Mouse (Mus musculus) kidney, embryonic 16.5 days (tissue): Measurements from ENCODE around the gene Adprm. TPM values are rescaled to one million over a fixed set of nuclear protein-coding genes. Genes with fewer than 3 reads are reported as not detected.
"Not testable (repeated sequence)": the region's sequence is repeated elsewhere in the genome, so short reads cannot be mapped to it uniquely, and the experiment has no call there.

ENCODE experiments used
- ATAC-seq: fragments of 200-750 bp; cut with Nextera tagmentation; 2 replicates; pipeline ENCODE4 v1.8.0; 2017; ENCODE audit warnings: moderate TSS enrichment; ENCODE audit not compliant: low FRiP score, low TSS enrichment
- H3K27ac ChIP-seq: fragments of 300-500 bp; sonication (generic); 2 replicates; pipeline ENCODE4 v1.5.1; 2014; ENCODE audit warnings: low read length
- H3K27me3 ChIP-seq: fragments of 300-500 bp; sonication (generic); 2 replicates; pipeline ENCODE4 v1.6.1; 2014; ENCODE audit warnings: low read length, control low read depth, mixed read lengths; ENCODE audit not compliant: insufficient read depth
- H3K36me3 ChIP-seq: fragments of 300-500 bp; sonication (generic); 2 replicates; pipeline ENCODE4 v1.6.1; 2014; ENCODE audit warnings: low read length, control low read depth, mixed read lengths; ENCODE audit not compliant: insufficient read depth
- H3K4me1 ChIP-seq: fragments of 300-500 bp; sonication (generic); 2 replicates; pipeline ENCODE4 v1.6.1; 2014; ENCODE audit warnings: low read length, control low read depth, mixed read lengths; ENCODE audit not compliant: insufficient read depth
- H3K4me2 ChIP-seq: fragments of 300-500 bp; sonication (generic); replicated peaks from 2 replicates; pipeline ENCODE4 v1.6.1; 2014; ENCODE audit warnings: low read depth, low read length
- H3K4me3 ChIP-seq: fragments of 300-500 bp; sonication (generic); 2 replicates; pipeline ENCODE4 v1.5.1; 2014; ENCODE audit warnings: mild to moderate bottlenecking, low read length
- H3K9ac ChIP-seq: fragments of 300-500 bp; sonication (generic); replicated peaks from 2 replicates; pipeline ENCODE4 v1.6.1; 2014; ENCODE audit warnings: low read length
- H3K9me3 ChIP-seq: fragments of 300-500 bp; sonication (generic); 2 replicates; pipeline ENCODE4 v1.6.1; 2016; ENCODE audit warnings: low read length, control low read depth
- WGBS: fragments of 180-500 bp; shearing (Covaris S2); extraction: QIAGEN DNeasy Blood & Tissue Kit; methylation state at CpG from one replicate; pipeline ENCODE4 v1.1.7; 2014; 5-methylcytosine and 5-hydroxymethylcytosine counted together
- polyA plus RNA-seq: library from polyadenylated mRNA; unstranded; fragments of >200 nt; fragmentation: Nextera tagmentation; extraction: Ambion mirVana; gene quantifications from 2 replicates; pipeline ENCODE4 v1.2.1, GENCODE M21; 2015

Adprm gene
- polyA plus RNA-seq, 1 experiment from 2014 or later: 29.9 TPM

DNA sequence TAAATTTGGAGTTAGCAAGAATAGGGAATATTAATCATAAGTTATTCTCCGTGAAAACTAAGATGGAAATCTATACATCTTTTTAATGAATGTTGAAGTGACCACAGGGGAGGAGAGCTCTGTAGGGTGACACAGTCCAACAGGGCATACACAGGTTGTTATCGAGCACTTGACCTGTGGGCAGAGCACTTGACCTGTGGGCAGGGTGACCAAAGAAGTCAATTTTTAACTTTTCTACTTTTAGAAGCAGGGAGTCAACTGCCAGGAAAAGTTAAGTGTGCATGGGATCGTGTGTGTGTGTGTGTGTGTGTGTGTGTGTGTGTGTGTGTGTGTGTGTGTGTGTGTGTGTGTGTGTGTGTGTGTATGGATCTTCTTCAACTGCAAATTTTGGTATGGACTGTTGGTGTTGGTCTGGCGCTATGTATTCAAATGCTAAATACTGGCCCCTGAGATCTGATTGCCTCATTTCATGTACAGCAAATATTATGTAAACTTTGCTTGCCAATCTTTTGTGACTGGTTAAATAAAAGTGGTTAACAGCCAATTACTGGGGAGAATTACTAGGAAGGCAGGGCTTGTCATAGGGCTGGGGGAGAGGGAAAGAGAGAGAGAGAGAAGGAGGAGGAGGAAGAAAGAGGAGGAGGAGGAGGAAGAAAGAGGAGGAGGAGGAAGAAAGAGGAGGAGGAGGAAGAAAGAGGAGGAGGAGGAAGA, 17.5 kb downstream of the Adprm start:
- Histone ChIP-seq H3K4me1 (no peaks in the 10 kb centered on the region), H3K9me3 (no peaks in the 10 kb centered on the region), H3K4me3 (no peak overlapping the region), H3K27me3 (no peaks in the 10 kb centered on the region), H3K9ac (no peak overlapping the region), H3K4me2 (no peak overlapping the region), H3K27ac (no peak overlapping the region), H3K36me3 (peaks cover 10% of the 10 kb centered on the region)
- ATAC-seq: no peak
- WGBS: 55% methylated on average over 4 of the region's 4 CpGs

DNA sequence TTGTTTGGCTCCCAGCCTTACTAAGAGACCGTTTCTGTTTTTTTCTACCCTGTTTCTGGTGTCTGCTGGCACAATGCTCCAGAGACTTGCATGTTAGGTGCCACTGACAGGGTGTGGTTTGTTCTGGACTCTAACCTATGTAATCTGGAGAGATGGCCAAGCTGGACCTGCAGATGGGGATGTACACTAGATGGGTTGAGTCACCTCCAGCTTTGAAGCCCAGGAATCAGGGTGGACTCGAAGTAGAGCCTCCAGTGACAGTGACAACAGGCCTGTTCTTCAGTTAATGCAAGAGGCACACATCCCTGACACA, 20.8 kb downstream of the Adprm start:
- ATAC-seq: no peak
- WGBS: 45% methylated on average over 2 of the region's 2 CpGs
- H3K9ac ChIP-seq: no peak overlapping the region
- H3K36me3 ChIP-seq: no peaks in the 10 kb centered on the region
- H3K4me1 ChIP-seq: no peaks in the 10 kb centered on the region
- no peak overlapping the region for H3K4me2 ChIP-seq
- H3K4me3 ChIP-seq: no peak overlapping the region
- H3K9me3 ChIP-seq: no peaks in the 10 kb centered on the region
- H3K27ac ChIP-seq: no peak overlapping the region
- H3K27me3 ChIP-seq: no peaks in the 10 kb centered on the region

DNA sequence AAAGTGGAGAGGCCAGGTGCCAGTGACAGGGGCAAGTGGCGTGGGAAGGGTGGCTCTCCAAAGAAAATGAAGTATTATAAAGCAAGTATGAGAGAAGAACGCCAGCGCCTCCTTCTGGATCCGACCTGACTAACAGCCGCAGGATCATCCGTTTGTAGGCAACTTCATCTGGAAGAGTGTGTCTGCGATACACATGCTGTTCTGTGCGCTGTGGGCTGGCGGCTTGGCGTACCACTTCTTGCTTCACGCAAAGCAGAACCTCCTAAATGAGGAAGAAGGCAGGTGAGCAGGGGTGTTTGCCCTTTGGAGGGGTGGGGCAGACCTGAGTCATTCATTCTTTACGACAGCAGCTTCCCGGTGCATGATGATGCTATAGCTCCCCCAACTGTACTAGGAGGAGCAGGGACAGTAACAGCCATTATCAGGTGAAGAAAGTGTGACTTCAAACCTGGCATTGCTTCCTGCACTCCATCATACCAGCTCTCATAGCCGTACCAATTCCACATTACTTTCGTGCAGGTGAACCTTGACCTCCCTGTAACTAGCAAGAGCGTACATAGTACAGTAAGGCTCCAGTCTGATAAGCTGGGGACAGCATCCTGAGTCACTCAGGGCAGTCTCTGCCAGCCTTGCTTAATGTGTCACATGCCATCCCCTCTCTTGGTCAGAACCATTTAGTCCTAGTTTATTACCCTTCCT, 21.3 kb downstream of the Adprm start:
- H3K27ac ChIP-seq: no peak overlapping the region
- H3K4me2 ChIP-seq: no peak overlapping the region
- no peaks in the 10 kb centered on the region for H3K36me3 ChIP-seq
- no peaks in the 10 kb centered on the region for H3K4me1 ChIP-seq
- H3K4me3 ChIP-seq: no peak overlapping the region
- 57% methylated on average over 16 of the region's 16 CpGs for WGBS
- H3K27me3 ChIP-seq: no peaks in the 10 kb centered on the region
- ATAC-seq: no peak
- H3K9me3 ChIP-seq: no peaks in the 10 kb centered on the region
- H3K9ac ChIP-seq: no peak overlapping the region

DNA sequence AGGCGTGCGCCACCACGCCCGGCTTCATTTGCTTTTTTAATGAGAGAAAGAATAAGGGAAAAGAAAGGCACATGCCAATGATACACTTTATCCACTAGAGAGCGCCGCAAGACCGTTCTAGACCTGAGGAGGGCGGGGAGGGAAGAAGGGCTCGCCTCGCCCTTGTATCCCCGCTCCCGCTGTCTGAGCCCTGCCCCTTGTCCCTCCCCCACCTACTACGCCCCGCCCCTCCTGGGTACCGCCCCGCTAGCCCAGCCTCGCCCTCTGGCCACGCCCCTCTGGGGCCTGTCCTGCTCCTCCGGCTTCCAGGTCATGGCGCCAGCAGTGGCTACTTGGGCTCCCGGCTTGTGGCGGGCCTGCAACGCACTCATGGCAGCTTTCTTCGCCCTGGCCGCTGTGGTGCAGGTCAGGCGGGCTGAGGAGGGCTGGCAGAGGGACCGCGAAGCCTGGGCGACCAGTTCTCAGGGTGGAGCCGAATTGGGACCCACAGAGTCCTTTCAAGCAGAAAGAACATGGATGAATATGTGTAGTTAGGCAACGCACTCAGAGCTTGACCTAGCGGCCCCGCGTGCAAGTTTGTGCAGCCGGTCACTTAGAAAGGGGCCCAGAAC, 27.4 kb downstream of the Adprm start, which contains the start of gene Tmem220:
Gene Tmem220 (plus strand): TSS at position 288 of the 611 bp plus-strand sequence.
- Histone ChIP-seq H3K9me3 (no peaks in the 10 kb centered on the region), H3K4me3 (peak within 1 kb of the TSS; percentile 65), H3K27me3 (peaks cover 7% of the 10 kb centered on the region; the same call in 1 of the 2 replicates), H3K9ac (peak within 1 kb of the TSS; percentile 78), H3K27ac (no peak within 1 kb of the TSS), H3K4me1 (peaks cover 6% of the 10 kb centered on the region; the same call in 1 of the 2 replicates), H3K4me2 (peak within 1 kb of the TSS; percentile 83), H3K36me3 (no peaks in the 10 kb centered on the region)
- ATAC-seq: peak; percentile 99
- 2% methylated on average over 34 of the region's 35 CpGs for WGBS

DNA sequence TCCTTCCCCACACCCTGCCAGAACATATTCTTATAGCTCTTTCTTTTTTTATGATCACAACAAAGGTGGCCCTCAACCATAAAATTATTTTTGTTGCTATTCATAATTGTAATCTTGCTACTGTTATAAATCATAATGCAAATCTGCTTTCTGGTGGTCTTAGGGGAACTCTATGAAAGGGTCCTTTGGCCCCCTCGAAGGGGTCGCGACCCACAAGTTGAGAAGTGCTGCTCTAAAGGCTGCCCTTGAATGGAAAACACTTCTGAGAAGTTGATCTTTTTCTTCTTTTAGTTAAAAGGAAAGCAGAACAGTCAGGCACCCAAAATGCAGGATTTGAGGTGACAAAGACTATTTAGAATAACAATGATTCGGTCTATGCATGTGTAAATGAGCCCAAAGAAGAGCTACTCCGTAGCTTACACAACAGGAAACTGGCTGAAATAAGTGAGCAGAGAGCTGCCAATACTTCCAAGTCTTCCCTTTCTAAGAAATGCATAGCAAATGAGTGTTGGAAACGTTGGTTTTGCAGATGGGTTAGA, 28.5 kb downstream of the Adprm start:
- 44% methylated on average over 6 of the region's 6 CpGs for WGBS
- H3K4me2 ChIP-seq: no peak overlapping the region

DNA sequence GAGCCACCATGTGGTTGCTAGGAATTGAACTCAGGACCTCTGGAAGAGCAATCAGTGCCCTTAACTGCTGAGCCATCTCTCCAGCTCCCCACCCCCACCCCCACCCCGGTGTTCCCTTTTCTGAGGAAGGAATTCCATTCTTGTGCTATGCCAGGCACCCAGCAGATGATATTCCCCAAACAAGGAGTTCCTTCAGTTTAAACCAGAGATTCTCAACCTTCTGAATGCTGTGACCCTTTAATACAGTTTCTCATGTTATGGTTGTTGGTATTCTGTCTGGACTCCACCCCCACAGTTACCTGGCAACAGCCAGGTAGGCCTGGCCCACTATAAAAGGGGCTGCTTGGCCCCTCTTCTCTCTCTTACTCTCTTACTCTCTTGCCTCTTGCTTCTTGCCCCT, 29.2 kb downstream of the Adprm start:
- WGBS: 57% methylated on average over 1 of the region's 1 CpGs
- H3K4me2 ChIP-seq: not testable (repeated sequence)

More for the DNA sequence above, 28.5 kb downstream of the Adprm start:
- H3K36me3 ChIP-seq: no peaks in the 10 kb centered on the region
- peaks cover 7% of the 10 kb centered on the region; the same call in 1 of the 2 replicates for H3K27me3 ChIP-seq
- no peak overlapping the region for H3K27ac ChIP-seq
- ATAC-seq: no peak
- H3K9ac ChIP-seq: no peak overlapping the region
- no peak overlapping the region for H3K4me3 ChIP-seq
- no peaks in the 10 kb centered on the region for H3K9me3 ChIP-seq
- H3K4me1 ChIP-seq: peaks cover 6% of the 10 kb centered on the region; the same call in 1 of the 2 replicates

DNA sequence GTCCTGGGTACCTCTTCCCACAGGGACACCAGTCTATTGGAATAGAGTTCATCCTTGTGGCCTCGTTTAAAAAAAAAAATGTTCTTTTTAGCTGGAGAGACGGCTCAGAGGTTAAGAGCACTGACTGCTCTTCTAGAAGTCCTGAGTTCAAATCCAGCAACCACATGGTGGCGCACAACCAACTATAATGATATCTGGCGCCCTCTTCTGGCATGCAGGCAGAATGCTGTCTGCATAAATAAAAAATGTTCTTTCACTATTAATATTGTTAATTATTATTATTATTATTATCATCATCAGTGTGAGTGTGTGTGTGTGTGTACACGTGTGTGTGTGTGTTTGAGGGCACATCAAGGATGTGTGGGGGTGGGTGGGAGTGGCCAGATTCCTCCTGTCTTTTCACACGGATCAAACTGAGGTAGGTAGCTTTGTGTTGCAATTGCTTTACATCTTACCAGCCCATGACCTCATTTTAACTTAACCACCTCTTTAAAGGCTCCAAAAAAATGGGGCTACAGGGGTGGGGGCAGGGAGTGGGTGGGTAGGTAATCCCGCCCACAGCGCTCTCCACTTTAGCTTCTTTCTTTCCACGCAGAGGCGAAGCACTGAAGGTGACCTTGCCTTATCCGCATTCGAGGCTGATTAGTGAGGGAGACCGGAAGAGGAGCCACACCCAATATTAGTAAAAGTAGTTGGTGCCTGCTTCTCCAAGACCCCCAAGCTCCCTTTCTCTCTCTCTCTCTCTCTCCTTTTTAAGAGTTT, 29.9 kb downstream of the Adprm start:
- ATAC-seq: no peak
- Histone ChIP-seq H3K9ac (no peak overlapping the region), H3K9me3 (no peaks in the 10 kb centered on the region), H3K4me3 (no peak overlapping the region), H3K4me1 (peaks cover 6% of the 10 kb centered on the region; the same call in 1 of the 2 replicates), H3K4me2 (no peak overlapping the region), H3K36me3 (no peaks in the 10 kb centered on the region), H3K27ac (no peak overlapping the region), H3K27me3 (peaks cover 7% of the 10 kb centered on the region; the same call in 1 of the 2 replicates)
- WGBS: 87% methylated on average over 13 of the region's 13 CpGs

More for the DNA sequence above, 29.2 kb downstream of the Adprm start:
- H3K4me1 ChIP-seq, H3K9me3 ChIP-seq, H3K27me3 ChIP-seq, H3K27ac ChIP-seq, H3K4me3 ChIP-seq, H3K36me3 ChIP-seq, H3K9ac ChIP-seq, ATAC-seq: not testable (repeated sequence)

DNA sequence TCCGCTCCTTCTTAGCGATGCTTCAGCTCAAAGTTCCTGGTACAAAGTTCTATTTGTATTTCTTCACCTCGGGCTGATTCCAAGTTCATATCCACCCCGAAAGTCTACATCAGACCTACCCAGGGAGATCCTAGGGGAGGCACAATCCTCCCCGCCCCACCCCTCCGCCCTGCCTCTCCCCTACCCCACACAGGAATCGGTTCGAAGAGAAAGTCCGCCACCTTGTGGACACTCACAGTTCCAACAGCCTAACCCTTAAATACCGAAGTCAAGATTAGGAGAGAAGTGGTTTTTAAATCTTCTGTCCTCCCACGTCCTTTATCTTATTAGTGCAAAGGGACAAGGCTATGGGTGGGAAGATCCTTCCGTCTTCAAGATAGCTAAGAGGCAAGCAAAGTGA, 31.4 kb downstream of the Adprm start:
- no peak overlapping the region for H3K27ac ChIP-seq
- H3K27me3 ChIP-seq: peaks cover 7% of the 10 kb centered on the region; the same call in 1 of the 2 replicates
- 3% methylated on average over 12 of the region's 12 CpGs for WGBS
- H3K36me3 ChIP-seq: no peaks in the 10 kb centered on the region
- peak overlapping the region; percentile 53 for H3K4me2 ChIP-seq
- ATAC-seq: no peak
- peak overlapping the region; percentile 26 for H3K4me3 ChIP-seq
- H3K4me1 ChIP-seq: peaks cover 6% of the 10 kb centered on the region; the same call in 1 of the 2 replicates
- H3K9ac ChIP-seq: no peak overlapping the region; the same call in 1 of the 2 replicates
- H3K9me3 ChIP-seq: no peaks in the 10 kb centered on the region

DNA sequence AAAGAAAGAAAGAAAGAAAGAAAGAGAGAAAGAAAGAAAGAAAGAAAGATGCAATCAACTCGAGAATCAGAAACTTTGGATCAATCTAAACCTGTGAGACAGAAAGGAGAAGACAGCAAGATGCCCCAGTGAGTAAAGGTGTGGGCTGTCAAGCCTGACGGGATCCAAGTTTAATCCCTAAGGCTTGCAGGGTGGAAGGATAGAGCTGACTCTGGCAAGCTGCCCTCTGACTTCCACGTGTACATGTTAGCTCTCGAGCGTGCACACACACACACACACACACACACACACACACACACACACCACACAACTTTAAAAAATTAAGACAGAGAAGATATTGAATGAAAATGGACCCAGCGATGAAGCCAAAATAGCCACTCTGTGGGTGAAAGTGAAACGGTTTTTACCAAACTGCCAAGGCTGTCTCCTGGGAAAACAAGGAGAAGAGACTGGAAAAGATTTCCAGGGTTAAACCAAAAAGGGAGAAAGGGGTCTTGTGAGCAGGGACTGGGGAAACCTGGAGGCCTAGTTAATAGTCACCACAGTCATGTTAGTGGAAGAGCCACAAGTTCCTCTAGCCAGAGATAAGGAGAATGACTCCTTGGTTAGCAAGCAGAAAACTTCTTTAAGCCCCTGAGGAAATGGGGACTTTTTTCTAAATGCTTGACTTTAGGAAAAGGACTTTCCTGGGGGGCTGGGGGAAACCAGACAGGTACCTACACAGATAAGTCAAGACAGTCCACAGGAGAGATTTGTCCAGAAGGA, 32.5 kb downstream of the Adprm start:
- ATAC-seq: no peak
- H3K4me2 ChIP-seq: no peak overlapping the region
- WGBS: 54% methylated on average over 7 of the region's 7 CpGs
- H3K36me3 ChIP-seq: no peaks in the 10 kb centered on the region
- H3K27ac ChIP-seq: no peak overlapping the region
- H3K4me3 ChIP-seq: no peak overlapping the region
- H3K27me3 ChIP-seq: peaks cover 7% of the 10 kb centered on the region; the same call in 1 of the 2 replicates
- H3K9ac ChIP-seq: no peak overlapping the region
- peaks cover 6% of the 10 kb centered on the region; the same call in 1 of the 2 replicates for H3K4me1 ChIP-seq
- no peaks in the 10 kb centered on the region for H3K9me3 ChIP-seq
